Mouse (Mus musculus) A20 (cell line): ENCODE measurements around the gene Rab10.
"Not testable (repeated sequence)": the region's sequence is repeated elsewhere in the genome, so short reads cannot be mapped to it uniquely, and the experiment has no call there.

Experiments used
- DNase-seq: peaks from one replicate; pipeline ENCODE4 v3.0.0-alpha.2; 2011; ENCODE audit warnings: low read depth, low spot score

Rab10 gene

GRCm38 (mm10) chr12:3309391-3310320 lies at the start of gene Rab10:
Gene Rab10 (minus strand): TSS chr12:3309969.
- DNase-seq: peak; percentile 98

GRCm38 (mm10) chr12:3359302-3359701 lies 49.5 kb upstream of the Rab10 start:
- DNase-seq: peak; percentile 90

GRCm38 (mm10) chr12:3356824-3357223 lies 47.1 kb upstream of the Rab10 start:
- DNase-seq: peak; percentile 16

GRCm38 (mm10) chr12:3355068-3355467 lies 45.3 kb upstream of the Rab10 start:
- peak; percentile 86 for DNase-seq

- no peak for DNase-seq
These were observed 42.4 kb upstream of the Rab10 start for GRCm38 (mm10) chr12:3352216-3352615.

GRCm38 (mm10) chr12:3350136-3350535 lies 40.4 kb upstream of the Rab10 start:
- DNase-seq: peak; percentile 41

GRCm38 (mm10) chr12:3349387-3349786 lies 39.6 kb upstream of the Rab10 start:
- peak; percentile 73 for DNase-seq

- peak; percentile 16 for DNase-seq
These were observed 37.9 kb upstream of the Rab10 start for GRCm38 (mm10) chr12:3347682-3348081.

- DNase-seq: no peak
These were observed 35.3 kb upstream of the Rab10 start for GRCm38 (mm10) chr12:3345038-3345437.

GRCm38 (mm10) chr12:3344155-3344554 lies 34.4 kb upstream of the Rab10 start:
- DNase-seq: peak; percentile 43

- peak; percentile 95 for DNase-seq
These were observed 29.2 kb upstream of the Rab10 start for GRCm38 (mm10) chr12:3338931-3339330.

GRCm38 (mm10) chr12:3329677-3330076 lies 19.9 kb upstream of the Rab10 start:
- DNase-seq: no peak

- DNase-seq: no peak
These were observed 15.5 kb upstream of the Rab10 start for GRCm38 (mm10) chr12:3325232-3325631.

GRCm38 (mm10) chr12:3323241-3323640 lies 13.5 kb upstream of the Rab10 start:
- DNase-seq: no peak

- no peak for DNase-seq
These were observed 9.6 kb upstream of the Rab10 start for GRCm38 (mm10) chr12:3319377-3319776.

GRCm38 (mm10) chr12:3316937-3317336 lies 7.2 kb upstream of the Rab10 start:
- no peak for DNase-seq

- DNase-seq: no peak
These were observed 6.3 kb upstream of the Rab10 start for GRCm38 (mm10) chr12:3316083-3316482.

GRCm38 (mm10) chr12:3312886-3313285 lies 3.1 kb upstream of the Rab10 start:
- no peak for DNase-seq

- DNase-seq: no peak
These were observed 538 bp upstream of the Rab10 start for GRCm38 (mm10) chr12:3310321-3310692.

GRCm38 (mm10) chr12:3308541-3309241 lies 1.1 kb downstream of the Rab10 start:
- DNase-seq: peak; percentile 60

GRCm38 (mm10) chr12:3307587-3307986 lies 2.2 kb downstream of the Rab10 start:
- peak; percentile 57 for DNase-seq

GRCm38 (mm10) chr12:3305238-3305637 lies 4.5 kb downstream of the Rab10 start:
- peak; percentile 47 for DNase-seq

GRCm38 (mm10) chr12:3297622-3298021 lies 12.1 kb downstream of the Rab10 start:
- DNase-seq: not testable (repeated sequence)
